Mouse (Mus musculus): ENCODE results near the gene Trappc6a. TPM values are rescaled to one million over a fixed set of nuclear protein-coding genes. Genes with fewer than 3 reads are reported as not detected.
A peak's percentile ranks its signal among the peaks of the same experiment; 100 is the strongest.

The Trappc6a gene
- total RNA-seq, 2 experiments from 2014 or later = 67.0 to 76.7 TPM

DNA sequence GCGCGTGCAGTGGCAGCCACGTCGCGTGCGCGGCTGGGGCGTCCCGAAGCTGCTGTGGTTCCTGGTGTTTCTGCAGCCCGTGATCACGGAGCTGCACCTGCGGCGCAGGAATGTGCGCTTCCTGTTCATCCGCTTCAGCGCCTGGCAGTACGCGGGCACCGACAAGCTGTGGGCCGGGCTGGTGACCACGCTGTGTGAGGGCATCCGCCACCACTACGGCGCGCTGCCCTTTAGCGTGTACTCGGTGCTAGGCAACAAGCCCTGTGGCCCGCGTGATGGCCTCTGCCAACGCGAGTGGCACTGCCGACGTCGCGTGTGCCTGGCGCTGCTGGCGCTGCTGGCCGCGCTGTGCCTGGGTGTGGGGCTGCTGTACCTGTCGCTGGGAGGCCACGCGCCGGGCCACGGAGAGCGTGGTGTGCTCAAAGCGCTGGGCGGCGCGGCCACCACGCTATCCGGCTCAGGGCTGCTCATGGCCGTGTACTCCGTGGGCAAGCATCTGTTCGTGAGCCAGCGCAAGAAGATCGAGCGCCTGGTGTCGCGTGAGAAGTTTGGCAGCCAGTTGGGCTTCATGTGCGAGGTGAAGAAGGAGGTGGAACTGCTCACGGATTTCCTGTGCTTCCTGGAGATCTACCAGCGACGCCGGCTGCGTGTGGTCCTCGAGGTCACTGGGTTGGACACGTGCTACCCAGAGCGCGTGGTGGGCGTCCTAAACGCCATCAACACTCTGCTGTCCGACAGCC lies 15.0 kb downstream of the Trappc6a start:
- DNase-seq (ENCODE audit: low spot score in 2 of 2) = no peak

DNA sequence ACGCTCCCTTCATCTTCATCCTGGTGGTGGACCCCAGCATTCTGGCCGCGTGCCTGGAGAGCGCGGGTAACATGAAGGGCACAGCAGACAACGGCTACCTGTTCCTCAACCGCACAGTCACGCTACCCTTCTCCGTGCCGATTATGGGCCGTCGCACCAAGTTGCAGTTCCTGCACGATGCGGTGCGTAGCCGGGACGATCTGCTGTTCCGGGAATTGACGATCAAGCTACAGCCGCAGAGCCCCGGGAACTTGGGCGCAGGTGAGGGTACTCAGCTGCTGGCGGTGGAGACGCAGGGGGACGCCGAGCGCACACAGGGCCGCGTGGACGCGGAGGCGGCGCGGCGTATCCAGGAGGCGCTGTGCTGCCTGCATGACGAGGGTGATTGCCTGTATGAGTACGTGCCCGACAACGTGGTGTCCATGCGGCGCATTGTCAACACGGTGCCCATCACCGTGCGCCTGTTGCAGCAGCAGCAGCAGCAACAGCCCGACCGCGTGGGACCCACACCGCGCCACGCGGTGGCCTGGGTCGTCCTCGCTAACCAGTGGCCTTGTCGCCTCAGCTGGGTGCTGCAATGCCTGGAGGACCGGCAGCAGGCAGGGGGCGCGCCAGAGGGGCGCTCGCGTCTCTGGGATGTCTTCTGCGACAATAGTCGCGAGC lies 15.7 kb downstream of the Trappc6a start:
- peak in 1 of 2 experiments; percentile 40 for DNase-seq (ENCODE audit: low spot score in 2 of 2)

DNA sequence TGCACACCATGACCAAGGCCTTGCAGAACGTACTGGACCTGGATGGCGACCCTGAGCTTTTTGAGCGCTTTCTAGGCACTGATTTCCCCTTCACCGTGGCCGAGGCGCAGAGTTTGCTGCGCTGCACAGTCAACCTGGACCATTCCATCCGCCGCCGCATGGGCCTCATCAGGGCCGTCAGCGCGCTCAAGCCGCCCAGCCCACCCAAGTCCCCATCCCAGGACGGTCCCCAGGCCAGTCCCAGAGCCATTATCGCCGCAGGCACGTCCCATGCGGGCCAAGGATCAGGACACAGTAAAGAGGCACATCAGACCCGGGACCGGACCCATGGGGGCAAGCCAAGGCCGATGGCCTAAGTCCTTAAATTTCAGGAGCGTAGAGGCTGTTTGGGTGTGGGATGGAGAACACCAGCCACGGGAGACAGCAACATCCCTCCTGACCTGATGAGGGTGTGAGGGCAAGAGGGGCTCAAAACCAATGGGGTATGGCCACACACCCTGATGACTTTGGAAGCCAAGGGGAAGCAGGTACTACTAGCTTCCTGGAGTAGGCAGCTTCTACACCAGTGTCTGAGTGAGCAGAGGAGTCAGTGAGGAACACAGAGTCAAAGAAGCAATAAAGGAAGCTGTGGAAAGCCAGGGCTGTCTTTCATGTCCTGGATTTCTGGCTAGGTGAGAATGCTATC lies 16.4 kb downstream of the Trappc6a start:
- no peak for DNase-seq (ENCODE audit: low spot score in 2 of 2)

DNA sequence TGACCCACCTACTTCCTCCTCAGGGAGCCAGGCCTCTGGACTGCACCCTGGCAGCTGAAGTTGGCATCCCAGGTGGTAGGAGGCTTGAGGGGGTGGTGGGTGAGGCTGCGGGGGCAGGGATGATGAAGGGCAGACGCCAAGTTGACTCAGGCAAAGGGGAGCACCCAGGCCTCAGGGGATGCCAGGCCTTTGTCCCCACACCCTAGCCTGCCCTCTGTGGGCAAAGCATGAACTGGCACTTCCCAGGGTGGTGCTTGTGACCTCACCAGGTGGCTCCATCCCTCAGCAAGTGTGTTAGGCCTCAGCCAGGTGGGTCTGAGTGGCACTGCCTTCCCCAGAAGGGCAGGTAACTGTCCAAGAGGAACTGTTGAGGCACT lies 16.9 kb downstream of the Trappc6a start:
- DNase-seq (ENCODE audit: low spot score in 2 of 2) = no peak

DNA sequence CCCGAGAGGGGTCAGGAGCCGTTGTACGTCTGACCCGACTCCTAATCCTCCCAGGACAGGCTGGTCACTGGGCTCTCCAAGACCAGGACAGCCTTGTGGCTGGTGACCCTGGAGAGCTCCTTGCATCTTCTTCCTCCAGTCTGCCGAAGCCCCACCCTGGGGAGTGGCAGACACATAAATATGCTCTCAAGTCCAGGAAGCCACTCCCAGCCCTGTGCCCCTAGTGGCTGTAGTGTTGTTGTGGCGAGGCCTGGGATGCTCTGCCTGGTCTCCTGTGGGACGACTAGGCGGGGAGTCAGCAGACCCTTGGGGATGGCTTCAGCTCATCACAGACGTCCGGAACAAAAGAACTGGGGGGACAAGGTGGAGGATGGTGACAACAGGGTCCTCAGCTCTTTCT lies 22.9 kb downstream of the Trappc6a start:
- no peak for DNase-seq (ENCODE audit: low spot score in 2 of 2)

DNA sequence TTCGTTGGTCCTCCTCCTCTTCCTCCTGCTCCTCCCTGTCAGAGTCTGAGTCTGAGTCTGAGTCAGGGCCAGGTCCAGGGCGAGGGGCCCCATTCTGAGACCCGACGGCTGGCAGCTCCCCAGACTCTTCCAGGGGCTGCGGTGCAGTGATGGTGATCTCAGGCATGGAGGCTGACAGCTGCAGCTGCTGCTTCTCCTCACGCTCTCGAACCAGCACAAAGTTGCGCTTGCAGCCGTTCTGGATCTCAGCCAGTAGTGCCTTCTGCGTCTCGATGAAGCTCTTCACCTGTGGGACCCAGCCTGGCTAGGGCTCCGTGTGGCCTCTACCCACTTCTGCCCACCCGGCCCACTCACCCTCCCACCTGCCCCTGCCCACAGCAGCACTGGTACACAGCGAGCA lies 24.0 kb downstream of the Trappc6a start:
- DNase-seq (ENCODE audit: low spot score in 2 of 2) = no peak

DNA sequence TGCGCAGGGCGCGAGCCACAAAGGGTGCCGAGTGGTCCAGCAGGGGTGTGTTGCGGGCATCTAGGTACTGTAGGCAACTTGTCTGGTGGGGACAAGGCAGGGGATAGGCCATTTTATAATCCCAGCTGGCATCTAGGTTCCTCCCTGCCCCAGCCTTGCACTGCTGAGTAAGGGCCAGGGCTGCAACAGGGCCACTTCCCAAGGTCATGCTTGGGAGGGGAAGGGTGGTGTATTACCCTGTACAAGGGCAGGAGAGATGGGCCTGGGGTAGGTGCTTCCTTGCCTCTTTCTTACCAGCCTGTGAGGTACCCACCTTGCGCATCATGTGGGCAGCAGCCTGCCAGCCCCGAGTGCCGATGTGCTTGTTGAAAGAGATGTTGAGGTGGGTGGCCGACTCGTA lies 26.5 kb downstream of the Trappc6a start:
- no peak for DNase-seq (ENCODE audit: low spot score in 2 of 2)

DNA sequence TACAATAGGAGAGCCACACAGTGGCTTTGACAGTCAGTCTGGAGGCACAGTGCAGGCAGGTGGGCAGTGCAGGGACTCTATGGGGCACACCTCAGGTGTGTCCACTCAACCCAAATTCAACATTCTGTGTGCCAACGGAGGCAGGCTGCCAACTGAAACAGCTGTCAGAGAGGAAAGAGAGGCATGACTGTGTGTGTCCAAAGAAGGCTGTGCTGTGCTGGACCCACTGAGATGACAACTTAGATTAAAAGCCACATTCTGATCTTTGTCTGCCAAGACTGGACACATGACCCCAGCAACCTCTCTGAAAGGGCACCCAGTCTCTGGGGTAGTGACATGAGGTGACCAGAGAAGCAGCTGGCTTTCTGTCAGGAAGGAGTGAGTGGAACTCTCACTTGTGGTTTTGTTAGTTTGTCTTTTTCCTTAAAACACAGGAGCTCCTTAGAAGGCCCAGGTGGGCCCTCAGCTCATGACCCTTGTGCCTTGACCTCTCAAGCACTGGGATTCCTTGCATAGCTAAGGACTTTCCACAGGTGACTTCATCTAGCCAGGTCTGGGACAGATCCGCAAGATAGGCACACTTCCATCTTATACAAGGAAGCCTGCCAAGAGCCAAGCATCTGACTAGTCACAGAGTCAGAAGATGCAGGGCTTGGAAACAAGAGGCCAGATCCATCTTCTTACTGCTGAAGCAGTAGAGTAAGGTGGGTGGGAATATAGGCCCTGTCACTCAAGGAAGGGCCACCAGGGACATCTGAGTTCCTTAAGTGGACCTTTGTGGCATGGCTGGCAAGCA lies 32.8 kb downstream of the Trappc6a start:
- DNase-seq (ENCODE audit: low spot score in 2 of 2) = no peak

DNA sequence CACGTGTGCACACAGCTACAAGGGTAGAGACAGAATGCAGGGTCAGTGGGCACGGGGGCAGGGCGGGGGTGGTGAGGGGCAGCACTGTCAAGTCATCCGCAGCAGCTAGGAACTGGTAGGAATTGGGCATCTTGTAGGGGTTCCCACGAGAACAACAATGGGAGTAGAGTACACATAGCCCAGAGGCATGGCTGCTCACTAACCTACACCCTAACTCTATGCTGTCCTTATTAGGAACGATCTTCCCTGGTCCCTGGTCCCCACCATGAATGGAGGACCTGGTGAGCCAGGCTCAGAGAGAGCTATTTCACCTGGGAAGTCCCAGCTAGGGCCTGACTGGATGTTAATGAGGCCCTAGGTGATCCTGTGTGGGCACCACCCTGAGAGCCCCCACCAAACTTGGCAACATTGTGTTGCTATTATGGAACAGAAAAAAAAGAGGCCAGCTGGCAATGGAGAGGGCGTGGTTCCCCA lies 33.5 kb downstream of the Trappc6a start:
- DNase-seq (ENCODE audit: low spot score in 2 of 2) = no peak

DNA sequence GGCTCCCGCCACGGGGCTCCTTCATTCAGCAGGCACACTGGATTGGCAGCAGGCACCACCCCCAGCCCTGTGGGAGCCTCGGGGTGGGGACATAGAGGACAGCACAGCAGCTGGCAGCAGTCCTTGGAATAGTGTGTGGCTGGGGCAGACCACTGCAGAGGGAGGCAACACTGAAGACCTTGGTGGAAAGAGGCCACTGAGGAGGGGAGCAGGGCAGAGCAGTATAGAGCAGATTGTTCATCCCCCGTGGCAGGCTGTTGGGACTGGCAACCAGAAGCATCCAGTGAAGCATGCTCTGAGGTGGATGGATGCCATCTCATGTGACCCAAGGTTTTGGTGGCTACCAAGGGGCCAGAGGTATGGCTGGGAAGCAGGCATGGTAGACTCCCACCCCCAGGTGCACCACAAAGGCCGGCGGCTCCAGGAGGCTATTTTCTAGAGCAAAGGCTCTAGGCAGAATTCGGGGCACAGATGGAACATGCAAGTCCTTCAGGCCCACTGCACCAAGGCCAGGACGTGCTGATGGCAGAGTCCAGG lies 34.0 kb downstream of the Trappc6a start:
- no peak for DNase-seq (ENCODE audit: low spot score in 2 of 2)

DNA sequence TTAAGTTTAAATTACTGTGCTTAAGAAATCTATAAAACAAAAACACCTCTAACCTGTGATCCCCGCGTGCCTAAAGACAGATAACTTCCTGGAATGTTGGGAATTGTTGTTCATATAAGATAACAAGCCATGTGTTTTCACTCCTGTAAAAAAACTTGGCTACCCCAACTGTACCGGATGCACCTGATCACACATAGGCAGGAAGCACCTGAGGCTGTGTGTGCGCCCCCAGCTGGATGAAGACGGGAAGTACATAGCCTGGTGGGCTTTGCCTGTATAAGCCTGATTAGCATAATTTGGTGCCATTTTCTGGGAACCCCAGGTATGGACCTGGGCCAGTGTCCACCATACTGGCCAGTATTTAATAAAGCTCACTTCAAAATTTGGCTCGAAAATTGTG lies 35.4 kb downstream of the Trappc6a start:
- DNase-seq (ENCODE audit: low spot score in 2 of 2) = no peak

DNA sequence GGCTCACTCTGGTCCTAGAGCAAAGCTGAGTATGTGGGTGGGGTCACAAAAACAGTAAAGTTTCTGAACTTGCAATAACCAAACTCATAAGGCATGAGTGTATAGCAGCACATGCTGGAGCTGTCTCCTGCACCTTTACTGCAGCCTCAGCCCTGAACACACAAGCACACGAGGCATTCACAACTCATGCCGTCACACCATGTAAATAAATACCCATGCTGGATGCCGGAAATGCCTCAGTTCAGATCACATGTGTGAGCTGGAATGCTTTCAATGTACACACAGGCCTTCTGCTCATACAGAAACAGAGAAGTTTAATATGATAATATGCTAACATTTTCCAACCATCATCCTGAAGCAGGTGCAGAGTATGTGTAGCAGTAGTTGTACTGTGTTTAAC lies 37.8 kb downstream of the Trappc6a start:
- no peak for DNase-seq (ENCODE audit: low spot score in 2 of 2)

DNA sequence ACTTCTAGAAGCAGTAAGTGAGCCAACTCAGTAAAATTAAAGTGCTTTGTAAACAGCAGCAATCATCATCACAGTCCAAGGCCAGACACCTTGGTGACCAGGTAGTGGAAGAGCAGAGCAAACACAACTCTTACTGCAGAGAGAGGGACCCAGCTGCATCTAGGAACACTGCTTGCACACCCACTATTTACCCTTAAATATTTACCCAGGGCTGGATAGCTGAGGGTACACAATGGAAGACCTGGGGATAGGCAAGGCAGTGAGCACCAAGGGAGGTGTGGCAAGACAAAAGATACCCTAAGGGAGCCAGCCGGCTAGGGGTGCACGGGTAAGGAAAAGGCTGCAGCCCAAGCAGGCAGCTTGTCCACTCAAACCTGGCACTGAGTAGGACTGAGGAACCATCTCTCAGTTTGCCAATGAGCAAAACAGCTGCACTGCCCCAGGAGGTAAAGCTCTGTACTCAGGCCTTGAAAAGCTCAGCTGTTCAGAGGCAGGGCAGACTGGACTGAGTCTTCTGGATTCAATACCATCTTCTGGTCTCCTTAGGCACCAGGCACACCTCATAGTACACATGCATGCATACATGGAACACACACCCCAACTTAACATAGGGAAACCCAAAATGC lies 39.3 kb downstream of the Trappc6a start:
- DNase-seq (ENCODE audit: low spot score in 2 of 2) = no peak

DNA sequence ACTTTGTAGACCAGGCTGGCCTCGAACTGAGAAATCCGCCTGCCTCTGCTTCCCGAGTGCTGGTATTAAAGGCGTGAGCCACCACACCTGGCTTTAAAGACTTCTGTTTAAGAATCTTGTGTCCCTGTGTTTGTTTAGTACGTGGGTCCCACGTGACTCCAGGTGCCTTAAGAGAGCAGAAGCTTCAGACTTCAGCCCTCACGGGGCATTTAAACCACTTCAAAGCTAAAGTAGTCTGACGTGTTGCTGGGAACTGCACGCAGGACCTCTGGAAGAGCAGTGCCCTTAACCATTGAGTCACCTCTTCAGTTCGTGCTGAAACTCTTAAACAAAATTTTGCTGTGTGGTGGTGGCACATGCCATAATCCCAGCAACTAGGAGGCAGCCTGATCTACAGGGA lies 41.2 kb downstream of the Trappc6a start:
- no peak for DNase-seq (ENCODE audit: low spot score in 2 of 2)

DNA sequence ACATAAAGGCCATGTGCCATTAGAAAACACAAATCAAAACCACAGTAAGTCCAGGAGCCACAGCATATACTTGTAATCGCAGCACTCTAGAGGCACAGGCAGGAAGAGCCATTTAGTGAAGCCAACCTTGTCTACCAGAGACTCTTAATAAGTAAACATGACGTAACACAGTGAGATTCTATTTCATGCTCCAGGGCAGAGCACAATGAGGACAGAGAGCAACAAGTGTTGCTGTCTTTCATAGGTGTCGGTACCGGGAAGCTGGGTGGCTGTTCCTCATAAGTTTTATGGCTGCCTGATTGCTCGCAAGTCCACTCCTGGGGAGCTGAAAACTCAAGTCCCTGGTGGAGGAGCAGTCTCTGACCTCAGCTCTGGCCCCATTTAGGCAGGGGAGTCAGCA lies 43.4 kb downstream of the Trappc6a start:
- DNase-seq (ENCODE audit: low spot score in 2 of 2) = no peak

DNA sequence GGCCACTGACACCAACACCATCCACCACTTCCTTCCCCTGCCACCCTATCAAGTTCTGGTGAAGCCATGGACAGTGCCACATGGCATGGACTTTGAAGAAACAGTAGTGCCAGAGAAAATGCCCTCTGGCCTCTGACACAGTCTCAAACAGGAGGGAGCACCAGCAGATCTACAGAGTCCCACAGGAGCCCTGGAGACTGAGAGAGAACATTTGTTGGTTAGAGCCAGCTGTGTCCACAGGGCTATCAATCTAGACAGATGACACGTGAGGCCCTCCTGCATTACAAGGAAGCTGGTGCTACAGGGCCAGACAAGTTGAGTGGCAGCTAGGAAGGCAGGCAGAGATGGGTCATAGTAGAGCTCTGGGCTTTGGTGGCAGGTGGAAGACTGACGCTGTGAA lies 44.2 kb downstream of the Trappc6a start:
- DNase-seq (ENCODE audit: low spot score in 2 of 2) = no peak

DNA sequence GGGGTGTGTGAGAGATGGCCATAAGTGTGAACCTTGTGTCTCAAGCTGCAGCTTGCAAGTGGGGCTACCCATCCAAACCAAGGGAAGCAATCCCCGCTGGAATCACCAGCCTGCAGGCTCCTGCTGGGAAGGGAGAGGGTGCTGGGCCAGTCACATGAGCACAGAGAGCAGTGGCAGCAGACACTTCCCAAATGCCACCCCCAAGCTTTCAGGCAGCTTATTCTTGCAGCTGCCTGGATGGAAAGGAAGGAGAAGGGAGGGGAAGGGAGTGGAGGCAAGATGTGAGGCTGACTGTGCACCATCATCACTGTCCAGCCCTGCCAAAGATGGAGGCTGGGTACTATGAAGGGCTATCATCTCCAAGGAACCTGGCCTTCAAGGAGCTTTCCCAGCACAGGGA lies 46.0 kb downstream of the Trappc6a start:
- no peak for DNase-seq (ENCODE audit: low spot score in 2 of 2)

DNA sequence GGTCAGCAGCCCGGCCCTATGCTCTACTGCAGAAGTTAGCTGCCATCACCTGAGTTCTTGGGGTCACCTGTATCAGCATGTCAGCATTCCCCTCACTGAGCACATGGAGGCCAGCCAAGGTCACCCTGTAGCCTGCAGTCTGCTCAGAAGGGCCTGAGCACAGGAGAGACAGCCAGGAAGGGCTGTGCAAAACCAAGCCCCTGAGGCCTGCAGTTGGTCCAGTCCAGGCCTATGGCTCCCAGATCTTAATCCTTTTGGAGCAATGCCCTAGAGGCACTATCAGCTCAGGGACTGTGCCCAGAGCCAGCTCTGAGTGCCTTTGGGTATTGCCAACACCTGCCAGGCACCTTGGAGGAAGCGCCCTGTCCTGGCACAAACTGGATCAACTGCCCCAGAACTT lies 48.9 kb downstream of the Trappc6a start:
- DNase-seq (ENCODE audit: low spot score in 2 of 2) = no peak

DNA sequence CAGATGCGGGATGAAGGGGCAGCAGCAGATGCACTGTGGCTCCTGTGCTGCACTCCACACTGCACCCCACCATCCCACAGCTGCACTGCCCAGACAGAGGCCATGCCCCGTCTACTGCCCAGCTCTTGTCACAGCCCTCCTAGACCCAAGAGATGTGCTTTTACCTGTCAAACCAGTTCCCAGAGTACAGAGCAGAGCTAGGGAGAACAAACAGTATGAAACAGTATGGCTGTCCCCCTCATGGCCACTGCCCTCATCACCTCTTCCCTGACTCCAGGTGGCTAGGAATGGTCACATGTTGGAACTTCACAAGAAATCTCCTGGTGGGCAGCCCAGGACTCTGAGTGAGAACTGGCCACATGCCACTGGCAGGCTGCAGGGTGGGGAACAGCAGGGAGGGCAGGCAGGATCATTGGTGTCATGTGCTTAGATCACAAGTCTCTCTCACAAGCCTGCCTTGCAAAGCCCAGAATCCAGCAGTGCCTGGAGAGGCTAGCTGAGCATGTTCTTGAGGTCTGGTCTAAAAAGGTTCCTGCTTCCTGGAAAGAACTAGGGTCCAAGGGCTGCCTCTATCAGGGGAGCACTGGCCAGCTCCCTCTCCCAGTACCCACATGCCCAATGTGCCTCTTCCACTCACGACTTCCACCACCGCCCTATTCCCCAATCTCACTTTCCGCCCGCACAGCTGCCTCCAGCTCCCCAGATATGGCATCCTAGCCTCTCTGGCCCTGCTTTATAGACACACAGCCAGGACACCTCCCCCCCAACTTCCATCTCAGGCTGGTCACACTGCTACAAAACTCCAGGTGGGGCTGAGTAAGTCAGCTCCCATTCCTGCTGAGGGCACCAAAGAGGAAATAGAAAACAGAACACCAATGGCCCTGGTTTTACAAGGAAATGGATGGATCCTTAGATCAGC lies 50.0 kb downstream of the Trappc6a start:
- DNase-seq (ENCODE audit: low spot score in 2 of 2) = no peak

DNA sequence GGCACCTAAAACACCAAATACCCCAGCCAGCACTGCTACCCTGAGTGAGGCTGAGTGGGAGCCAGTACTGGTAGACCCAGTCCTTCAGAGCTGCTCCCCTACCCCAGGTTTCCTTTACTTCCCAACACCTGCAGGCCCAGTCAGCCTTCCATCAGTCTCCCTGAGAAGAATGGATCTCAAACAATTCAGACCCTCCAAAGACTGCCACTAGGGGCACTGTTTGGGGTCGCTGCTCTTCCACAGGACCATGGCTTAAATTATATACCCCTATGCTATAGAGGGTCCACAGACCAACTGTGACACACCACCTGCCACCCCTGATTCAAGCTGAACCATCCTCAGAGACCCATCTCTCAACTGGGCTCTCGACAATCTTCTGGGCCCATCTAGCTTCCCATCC lies 50.8 kb downstream of the Trappc6a start:
- no peak for DNase-seq (ENCODE audit: low spot score in 2 of 2)

All from adrenal gland, postnatal 4 days (tissue).